Mouse (Mus musculus) limb, embryonic 14.5 days (tissue): Measurements from ENCODE around the gene Psmb6. TPM values are rescaled to one million over a fixed set of nuclear protein-coding genes. Genes with fewer than 3 reads are reported as not detected.

ENCODE experiments used
- ATAC-seq: fragments of 200-750 bp; cut with Nextera tagmentation; 2 replicates; pipeline ENCODE4 v1.8.0; 2017; ENCODE audit warnings: low read depth, moderate number of reproducible peaks, moderate TSS enrichment; ENCODE audit not compliant: low FRiP score
- DNase-seq: peaks from one replicate; pipeline ENCODE4 v3.0.0-alpha.2; 2015; ENCODE audit warnings: low spot score
- H3K27ac ChIP-seq: fragments of 300-500 bp; sonication (generic); replicated peaks from 2 replicates; pipeline ENCODE4 v1.5.1; 2014; ENCODE audit warnings: low read depth, mild to moderate bottlenecking, low read length, moderate library complexity, mixed read lengths
- H3K27me3 ChIP-seq: fragments of 300-500 bp; sonication (generic); 2 replicates; pipeline ENCODE4 v1.6.1; 2014; ENCODE audit warnings: low read length, mixed read lengths; ENCODE audit not compliant: control insufficient read depth, insufficient read depth
- H3K36me3 ChIP-seq: fragments of 300-500 bp; sonication (generic); 2 replicates; pipeline ENCODE4 v1.6.1; 2014; ENCODE audit warnings: mild to moderate bottlenecking, low read length, moderate library complexity, mixed read lengths; ENCODE audit not compliant: control insufficient read depth, insufficient read depth
- H3K4me1 ChIP-seq: fragments of 300-500 bp; sonication (generic); 2 replicates; pipeline ENCODE4 v1.6.1; 2014; ENCODE audit warnings: antibody characterized with exemption, low read length, mixed read lengths; ENCODE audit not compliant: control insufficient read depth, insufficient read depth
- H3K4me2 ChIP-seq: fragments of 300-500 bp; sonication (generic); replicated peaks from 2 replicates; pipeline ENCODE4 v1.6.1; 2014; ENCODE audit warnings: low read depth, mild to moderate bottlenecking, low read length, moderate library complexity; ENCODE audit not compliant: severe bottlenecking
- H3K4me3 ChIP-seq: fragments of 300-500 bp; sonication (generic); replicated peaks from 2 replicates; pipeline ENCODE4 v1.5.1; 2014; ENCODE audit warnings: low read length
- H3K9ac ChIP-seq: fragments of 300-500 bp; sonication (generic); 2 replicates; pipeline ENCODE4 v1.6.1; 2014; ENCODE audit warnings: mild to moderate bottlenecking, low read depth, low read length, moderate library complexity; ENCODE audit not compliant: severe bottlenecking
- H3K9me3 ChIP-seq: fragments of 300-500 bp; sonication (generic); 2 replicates; pipeline ENCODE4 v1.6.1; 2016; ENCODE audit warnings: low read length; ENCODE audit not compliant: control insufficient read depth
- POLR2A ChIP-seq: fragments of 200-500 bp; IDR thresholded peaks from 2 replicates; pipeline ENCODE4 v1.8.0; 2012; ENCODE audit warnings: inconsistent platforms, mild to moderate bottlenecking, moderate library complexity, borderline replicate concordance; ENCODE audit not compliant: insufficient read depth, insufficient read length; ENCODE audit errors: extremely low read depth
- WGBS: fragments of 180-500 bp; shearing (Covaris S2); extraction: QIAGEN DNeasy Blood & Tissue Kit; methylation state at CpG from one replicate; pipeline ENCODE4 v1.1.7; 2014; 5-methylcytosine and 5-hydroxymethylcytosine counted together
- polyA plus RNA-seq, 2 experiments: library from polyadenylated mRNA; depleted of rRNA in 1 of 2; stranded (reverse) in 1 of 2; unstranded in 1 of 2; fragments of >200 nt; fragmentation: Nextera tagmentation in 1 of 2; extraction: Ambion mirVana in 1 of 2; gene quantifications; 2 replicates each; pipeline versions ENCODE4 v1.2.1 to v1.2.3; 2012 to 2014

Gene Psmb6
- polyA plus RNA-seq, 2 experiments: 421 to 779 TPM

DNA sequence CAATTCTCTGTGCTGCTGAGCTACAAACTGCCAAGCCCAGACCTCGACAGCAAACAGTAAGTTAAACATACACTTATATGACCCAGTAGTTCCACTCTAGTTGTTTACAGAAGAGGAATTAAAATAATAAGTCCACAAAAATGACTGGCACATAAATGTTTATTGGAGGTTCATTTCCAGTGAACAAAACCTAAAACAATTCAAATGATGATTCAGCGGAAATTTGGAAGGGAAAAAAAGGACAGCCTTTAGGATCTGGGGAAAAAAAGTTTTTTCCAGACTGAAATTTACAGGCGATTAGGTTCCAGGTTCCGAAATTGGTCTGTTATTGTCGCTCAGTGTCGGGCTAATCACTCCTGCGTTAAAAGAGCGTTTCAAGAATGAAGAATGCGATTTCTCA is 14.3 kb downstream of the Psmb6 start:
- Histone ChIP-seq H3K4me1 (no peaks in the 10 kb centered on the region; the same call in 1 of the 2 replicates), H3K4me3 (peak overlapping the region; percentile 61), H3K9me3 (no peaks in the 10 kb centered on the region), H3K36me3 (no peaks in the 10 kb centered on the region), H3K4me2 (peak overlapping the region; percentile 90), H3K27me3 (peaks cover 6% of the 10 kb centered on the region; the same call in 1 of the 2 replicates), H3K9ac (peak overlapping the region; percentile 76; the same call in 1 of the 2 replicates), H3K27ac (no peak overlapping the region)
- TF ChIP-seq POLR2A: no peak
- 18% methylated on average over 9 of the region's 9 CpGs for WGBS
- DNase-seq: no peak
- no peak for ATAC-seq

DNA sequence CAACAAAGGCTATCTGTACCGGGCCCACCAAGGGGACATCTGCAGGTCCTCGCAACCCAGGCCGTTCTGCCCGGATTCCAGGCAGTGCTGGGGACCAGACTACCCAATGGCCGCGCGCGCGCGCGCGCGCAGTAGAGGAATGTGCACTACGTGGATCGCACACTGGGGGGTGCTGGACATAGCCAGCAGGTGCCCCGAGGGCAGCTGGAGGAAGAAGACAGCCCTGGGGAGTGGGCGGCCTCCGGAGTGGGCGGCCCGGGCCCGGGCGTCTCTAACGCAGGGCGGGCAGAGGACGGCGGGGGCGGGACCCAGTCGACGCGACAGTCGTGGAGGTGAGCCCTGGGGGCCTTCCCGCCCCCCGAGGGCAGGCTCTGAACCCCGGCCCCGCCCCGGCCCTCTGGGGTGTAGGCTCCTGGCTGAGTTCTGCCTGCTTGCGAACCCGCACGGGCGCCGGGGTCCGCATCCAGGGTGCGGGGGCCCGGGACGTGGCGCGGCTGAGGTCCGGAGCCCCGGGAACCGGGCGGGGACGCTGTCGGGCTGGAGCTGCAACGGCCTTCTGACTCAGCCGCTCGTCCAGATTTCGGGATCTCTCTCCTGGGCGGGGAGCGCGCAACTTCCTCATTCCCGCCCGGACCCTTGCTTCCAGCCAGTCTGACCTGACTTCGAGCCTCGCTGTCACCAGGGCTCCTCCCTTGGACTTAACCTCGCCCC is 14.9 kb downstream of the Psmb6 start, which contains the start of gene Pld2:
Gene Pld2, plus strand, starts transcription at position 188 of the 711 bp plus-strand sequence.
- peak within 1 kb of the TSS; percentile 90 for H3K4me2 ChIP-seq
- DNase-seq (peak; percentile 92), ATAC-seq (peak; percentile 90)
- peak within 1 kb of the TSS; percentile 76 for H3K9ac ChIP-seq
- no peak within 1 kb of the TSS for H3K27ac ChIP-seq
- H3K36me3 ChIP-seq: no peaks in the 10 kb centered on the region
- H3K4me3 ChIP-seq: peak within 1 kb of the TSS; percentile 61
- no peak for TF ChIP-seq POLR2A
- no peaks in the 10 kb centered on the region for H3K9me3 ChIP-seq
- 1% methylated on average over 36 of the region's 65 CpGs for WGBS
- peaks cover 6% of the 10 kb centered on the region; the same call in 1 of the 2 replicates for H3K27me3 ChIP-seq
- no peaks in the 10 kb centered on the region; the same call in 1 of the 2 replicates for H3K4me1 ChIP-seq

GRCm38 (mm10) chr11:70540928-70541327 is 15.8 kb downstream of the Psmb6 start:
- peak overlapping the region; percentile 61 for H3K4me3 ChIP-seq
- no peaks in the 10 kb centered on the region for H3K9me3 ChIP-seq
- peaks cover 6% of the 10 kb centered on the region; the same call in 1 of the 2 replicates for H3K27me3 ChIP-seq
- no peaks in the 10 kb centered on the region; the same call in 1 of the 2 replicates for H3K4me1 ChIP-seq
- ATAC-seq (no peak), DNase-seq (no peak)
- H3K4me2 ChIP-seq: peak overlapping the region; percentile 90
- H3K9ac ChIP-seq: 0 out of 2 replicates have a peak overlapping the region, but pooled peaks have one; percentile 76
- H3K27ac ChIP-seq: no peak overlapping the region
- no peak for TF ChIP-seq POLR2A
- H3K36me3 ChIP-seq: no peaks in the 10 kb centered on the region
- WGBS: 86% methylated on average over 7 of the region's 7 CpGs

DNA sequence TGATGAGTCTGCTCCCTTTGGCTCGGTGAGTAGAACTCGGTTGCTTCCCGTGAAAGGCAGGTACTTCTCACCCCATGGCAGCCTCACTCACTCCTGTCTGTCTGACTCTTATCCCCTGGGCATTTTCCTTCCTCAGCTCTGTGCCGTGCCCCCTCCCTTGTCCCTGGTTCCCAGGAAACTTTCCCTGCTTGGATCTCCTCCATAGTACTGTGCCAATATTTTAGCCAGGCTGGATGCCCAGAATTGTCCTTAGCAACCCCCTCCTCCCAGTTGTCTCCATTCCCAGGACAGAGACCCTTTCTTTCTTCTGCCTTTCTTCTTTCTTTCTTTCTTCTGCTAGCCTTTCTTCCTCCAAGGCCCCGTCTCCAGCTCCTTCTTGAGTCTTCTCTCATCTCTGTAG is 16.2 kb downstream of the Psmb6 start:
- H3K27me3 ChIP-seq: peaks cover 6% of the 10 kb centered on the region; the same call in 1 of the 2 replicates
- H3K9me3 ChIP-seq: no peaks in the 10 kb centered on the region
- no peaks in the 10 kb centered on the region for H3K36me3 ChIP-seq
- H3K4me2 ChIP-seq: no peak overlapping the region
- H3K9ac ChIP-seq: no peak overlapping the region
- DNase-seq: no peak
- WGBS: 65% methylated on average over 5 of the region's 5 CpGs
- H3K4me3 ChIP-seq: no peak overlapping the region
- H3K27ac ChIP-seq: no peak overlapping the region
- no peaks in the 10 kb centered on the region; the same call in 1 of the 2 replicates for H3K4me1 ChIP-seq
- ATAC-seq: no peak
- TF ChIP-seq POLR2A: no peak

DNA sequence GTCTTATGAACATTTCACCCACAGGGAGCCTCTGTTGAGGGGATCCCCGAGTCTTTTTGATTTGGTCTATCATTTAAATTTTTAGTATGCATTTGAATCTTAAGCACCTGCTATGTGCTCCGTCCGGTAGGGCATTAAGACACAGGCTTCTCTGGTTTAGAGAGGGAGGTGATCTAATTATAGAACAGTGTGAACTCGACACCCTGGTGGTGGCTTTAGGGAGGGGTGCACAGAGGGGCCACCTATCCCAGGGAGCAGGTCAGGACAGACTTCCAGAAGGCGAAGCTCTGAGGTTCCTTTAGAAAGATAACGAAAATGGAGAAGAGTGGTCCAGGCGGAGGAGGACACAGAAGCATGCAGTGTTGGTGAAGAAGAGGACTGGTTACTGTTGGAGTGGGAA is 19.3 kb downstream of the Psmb6 start:
- no peak overlapping the region for H3K4me3 ChIP-seq
- peaks cover 6% of the 10 kb centered on the region; the same call in 1 of the 2 replicates for H3K27me3 ChIP-seq
- no peak overlapping the region for H3K9ac ChIP-seq
- TF ChIP-seq POLR2A: no peak
- H3K9me3 ChIP-seq: no peaks in the 10 kb centered on the region
- no peak for ATAC-seq
- no peaks in the 10 kb centered on the region for H3K4me1 ChIP-seq
- no peaks in the 10 kb centered on the region for H3K36me3 ChIP-seq
- H3K27ac ChIP-seq: no peak overlapping the region
- H3K4me2 ChIP-seq: no peak overlapping the region
- DNase-seq: no peak
- 60% methylated on average over 7 of the region's 7 CpGs for WGBS
